Mouse (Mus musculus) hindbrain, embryonic 12.5 days (tissue): Measurements from ENCODE around the gene March11. TPM values are rescaled to one million over a fixed set of nuclear protein-coding genes. Genes with fewer than 3 reads are reported as not detected.

Source experiments
- ATAC-seq: fragments of 200-750 bp; cut with Nextera tagmentation; 2 replicates; pipeline ENCODE4 v1.8.0; 2017; ENCODE audit warnings: moderate TSS enrichment; ENCODE audit not compliant: low FRiP score
- H3K27ac ChIP-seq: fragments of 300-500 bp; sonication (generic); 2 replicates; pipeline ENCODE4 v1.5.1; 2016; ENCODE audit warnings: mild to moderate bottlenecking
- H3K27me3 ChIP-seq: fragments of 300-500 bp; sonication (generic); 2 replicates; pipeline ENCODE4 v1.6.1; 2016; ENCODE audit warnings: mild to moderate bottlenecking
- H3K36me3 ChIP-seq: fragments of 300-500 bp; sonication (generic); 2 replicates; pipeline ENCODE4 v1.6.1; 2016; ENCODE audit warnings: mild to moderate bottlenecking
- H3K4me1 ChIP-seq: fragments of 300-500 bp; sonication (generic); 2 replicates; pipeline ENCODE4 v1.6.1; 2016
- H3K4me2 ChIP-seq: fragments of 300-500 bp; sonication (generic); replicated peaks from 2 replicates; pipeline ENCODE4 v1.6.1; 2016; ENCODE audit warnings: mild to moderate bottlenecking
- H3K4me3 ChIP-seq: fragments of 300-500 bp; sonication (generic); 2 replicates; pipeline ENCODE4 v1.5.1; 2016; ENCODE audit warnings: mild to moderate bottlenecking
- H3K9ac ChIP-seq: fragments of 300-500 bp; sonication (generic); 2 replicates; pipeline ENCODE4 v1.6.1; 2016; ENCODE audit warnings: mild to moderate bottlenecking, moderate library complexity
- H3K9me3 ChIP-seq: fragments of 300-500 bp; sonication (generic); replicated peaks from 2 replicates; pipeline ENCODE4 v1.6.1; 2016; ENCODE audit warnings: mild to moderate bottlenecking
- WGBS: fragments of 180-500 bp; shearing (Covaris S2); methylation state at CpG from one replicate; pipeline ENCODE4 v1.1.7; 2016; 5-methylcytosine and 5-hydroxymethylcytosine counted together
- polyA plus RNA-seq: library from polyadenylated mRNA; unstranded; fragments of >200 nt; fragmentation: Nextera tagmentation; extraction: Ambion mirVana; gene quantifications from 2 replicates; pipeline ENCODE4 v1.2.1, GENCODE M21; 2016

Gene March11
- polyA plus RNA-seq, 1 experiment from 2014 or later: 3.3 TPM

DNA sequence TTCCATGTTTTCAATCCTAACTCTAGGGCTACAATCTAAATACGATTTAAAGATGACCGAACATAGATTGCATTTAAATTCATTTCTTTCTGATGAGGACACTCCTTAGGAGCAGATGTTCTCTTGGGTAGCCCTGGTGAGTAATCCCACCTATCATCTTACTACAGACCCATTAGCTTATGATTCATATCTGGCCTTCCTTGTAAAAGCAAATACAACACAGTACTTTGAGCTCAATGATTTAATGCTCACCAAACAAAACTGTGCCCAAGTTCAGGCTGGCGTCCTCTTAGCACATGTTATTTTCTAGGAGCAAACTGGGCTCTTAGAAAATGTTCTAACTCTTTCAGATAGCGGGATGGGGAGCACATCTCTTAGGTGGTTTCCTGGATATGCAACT, 70.0 kb downstream of the March11 start:
- Histone ChIP-seq H3K36me3 (no peaks in the 10 kb centered on the region), H3K27ac (no peak overlapping the region), H3K9me3 (no peaks in the 10 kb centered on the region), H3K27me3 (no peaks in the 10 kb centered on the region), H3K4me2 (no peak overlapping the region), H3K4me3 (no peak overlapping the region), H3K4me1 (no peaks in the 10 kb centered on the region), H3K9ac (no peak overlapping the region)
- WGBS: 88% methylated on average over 4 of the region's 4 CpGs
- ATAC-seq: no peak

DNA sequence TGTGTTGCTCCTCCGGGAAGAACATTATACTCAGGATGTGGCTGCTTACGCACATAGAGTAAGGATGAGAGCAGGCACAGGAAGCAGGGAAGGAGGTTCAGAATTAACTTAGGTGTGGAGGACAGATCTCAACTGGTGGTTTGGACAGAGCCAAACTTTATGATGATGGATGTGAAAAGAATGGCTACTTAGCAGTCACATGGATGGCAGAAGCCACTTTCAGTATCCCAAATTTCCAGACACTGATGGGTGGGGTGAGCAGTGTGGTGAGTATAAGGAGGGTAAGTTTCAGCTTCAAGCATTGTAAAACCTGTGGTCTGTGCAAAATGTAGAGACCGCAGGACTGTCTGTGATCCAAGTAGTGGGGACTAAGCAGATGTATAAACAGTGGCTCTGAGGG, 71.0 kb downstream of the March11 start:
- no peak for ATAC-seq
- Histone ChIP-seq H3K27ac (no peak overlapping the region), H3K4me2 (no peak overlapping the region), H3K4me1 (no peaks in the 10 kb centered on the region), H3K4me3 (no peak overlapping the region), H3K36me3 (no peaks in the 10 kb centered on the region), H3K9me3 (no peaks in the 10 kb centered on the region), H3K9ac (no peak overlapping the region), H3K27me3 (no peaks in the 10 kb centered on the region)
- WGBS: 91% methylated on average over 3 of the region's 3 CpGs

DNA sequence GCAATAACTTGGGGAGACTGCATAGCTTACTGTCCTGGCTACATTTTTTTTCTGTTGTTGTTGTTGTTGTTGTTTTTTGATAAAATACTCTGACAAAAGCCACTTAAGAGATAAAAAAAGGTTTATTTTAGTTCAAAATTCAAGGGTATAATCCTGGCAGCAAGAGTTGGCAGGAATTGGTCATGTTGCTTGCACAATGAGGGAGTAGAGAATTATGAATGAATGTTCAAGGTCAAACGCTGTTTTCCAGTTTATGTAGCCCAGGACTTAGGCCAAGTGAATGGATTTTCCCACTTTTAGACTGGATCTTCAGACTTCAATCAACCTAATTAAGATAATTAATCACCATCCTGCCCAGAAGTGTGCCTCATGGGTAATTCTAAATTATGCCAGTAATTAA, 72.0 kb downstream of the March11 start:
- H3K4me2 ChIP-seq: no peak overlapping the region
- H3K27me3 ChIP-seq: no peaks in the 10 kb centered on the region
- H3K4me3 ChIP-seq: no peak overlapping the region
- H3K4me1 ChIP-seq: no peaks in the 10 kb centered on the region
- H3K9me3 ChIP-seq: no peaks in the 10 kb centered on the region
- no peak overlapping the region for H3K27ac ChIP-seq
- WGBS: 87% methylated on average over 1 of the region's 1 CpGs
- H3K9ac ChIP-seq: no peak overlapping the region
- no peak for ATAC-seq
- H3K36me3 ChIP-seq: no peaks in the 10 kb centered on the region

GRCm38 (mm10) chr15:26390001-26390400, 81.2 kb downstream of the March11 start:
- Histone ChIP-seq H3K27me3 (no peaks in the 10 kb centered on the region), H3K36me3 (no peaks in the 10 kb centered on the region), H3K4me2 (no peak overlapping the region), H3K27ac (no peak overlapping the region), H3K4me3 (no peak overlapping the region), H3K4me1 (no peaks in the 10 kb centered on the region), H3K9ac (no peak overlapping the region), H3K9me3 (no peaks in the 10 kb centered on the region)
- 90% methylated on average over 9 of the region's 9 CpGs for WGBS
- no peak for ATAC-seq

DNA sequence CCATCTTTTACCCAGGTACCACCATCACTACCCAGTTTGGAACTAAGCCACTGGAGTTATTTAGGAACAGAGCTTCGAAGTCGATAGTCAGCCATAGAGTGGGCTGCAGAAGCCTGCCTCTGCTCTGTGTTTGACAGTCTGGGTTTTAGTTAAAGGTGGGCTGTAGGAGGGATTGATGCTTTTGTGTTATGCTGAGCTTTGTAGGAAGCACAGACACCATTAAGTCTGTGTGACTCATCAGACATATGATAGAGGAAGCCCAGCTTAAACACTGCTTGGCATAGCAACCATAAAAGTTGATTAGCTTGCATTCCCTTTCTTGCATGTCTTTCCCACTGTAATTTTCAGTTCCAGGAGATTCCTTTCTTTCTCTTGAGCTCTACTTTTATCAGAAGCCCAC, 87.7 kb downstream of the March11 start:
- ATAC-seq: no peak
- Histone ChIP-seq H3K9me3 (no peaks in the 10 kb centered on the region), H3K4me2 (no peak overlapping the region), H3K9ac (no peak overlapping the region), H3K4me3 (no peak overlapping the region), H3K36me3 (no peaks in the 10 kb centered on the region), H3K27ac (no peak overlapping the region), H3K4me1 (no peaks in the 10 kb centered on the region), H3K27me3 (no peaks in the 10 kb centered on the region)
- WGBS: 91% methylated on average over 2 of the region's 2 CpGs

DNA sequence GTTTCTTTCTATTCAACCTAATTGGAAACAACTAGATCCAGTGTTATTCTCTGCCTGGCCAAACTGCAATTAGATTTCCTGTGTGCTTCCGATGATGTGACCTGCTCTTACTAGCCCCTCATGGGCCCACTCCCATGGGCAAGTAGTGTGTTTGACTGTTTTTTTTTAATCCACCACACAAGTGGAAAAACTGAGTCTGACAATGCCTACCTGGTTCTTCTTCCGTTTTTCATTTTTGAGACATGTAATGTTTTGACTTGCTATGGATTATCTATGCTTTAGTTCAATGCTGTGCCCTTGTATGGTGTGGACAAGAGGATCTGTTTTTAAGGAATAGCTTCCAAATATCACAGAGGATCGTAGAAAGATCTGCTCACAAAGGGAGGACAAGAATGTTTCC, 116.4 kb downstream of the March11 start:
- WGBS: 83% methylated on average over 3 of the region's 3 CpGs
- ATAC-seq: no peak

GRCm38 (mm10) chr15:26426231-26426630, 117.4 kb downstream of the March11 start:
- no peak overlapping the region for H3K4me3 ChIP-seq
- no peaks in the 10 kb centered on the region for H3K4me1 ChIP-seq
- no peak overlapping the region for H3K4me2 ChIP-seq
- H3K36me3 ChIP-seq: no peaks in the 10 kb centered on the region
- H3K27ac ChIP-seq: no peak overlapping the region
- no peak for ATAC-seq
- no peaks in the 10 kb centered on the region for H3K27me3 ChIP-seq
- H3K9ac ChIP-seq: no peak overlapping the region
- H3K9me3 ChIP-seq: no peaks in the 10 kb centered on the region

More for the DNA sequence above, 116.4 kb downstream of the March11 start:
- Histone ChIP-seq H3K27me3 (no peaks in the 10 kb centered on the region), H3K36me3 (no peaks in the 10 kb centered on the region), H3K4me1 (no peaks in the 10 kb centered on the region), H3K4me2 (no peak overlapping the region), H3K27ac (no peak overlapping the region), H3K4me3 (no peak overlapping the region), H3K9me3 (no peaks in the 10 kb centered on the region), H3K9ac (no peak overlapping the region)

- H3K9me3 ChIP-seq: no peaks in the 10 kb centered on the region
- no peaks in the 10 kb centered on the region for H3K27me3 ChIP-seq
- no peaks in the 10 kb centered on the region for H3K4me1 ChIP-seq
- no peak overlapping the region for H3K4me2 ChIP-seq
- no peak overlapping the region for H3K9ac ChIP-seq
- no peak for ATAC-seq
- H3K4me3 ChIP-seq: no peak overlapping the region
- no peak overlapping the region for H3K27ac ChIP-seq
- H3K36me3 ChIP-seq: no peaks in the 10 kb centered on the region
- WGBS: 83% methylated on average over 2 of the region's 2 CpGs
Measured at GRCm38 (mm10) chr15:26430565-26430964, 121.7 kb downstream of the March11 start.

DNA sequence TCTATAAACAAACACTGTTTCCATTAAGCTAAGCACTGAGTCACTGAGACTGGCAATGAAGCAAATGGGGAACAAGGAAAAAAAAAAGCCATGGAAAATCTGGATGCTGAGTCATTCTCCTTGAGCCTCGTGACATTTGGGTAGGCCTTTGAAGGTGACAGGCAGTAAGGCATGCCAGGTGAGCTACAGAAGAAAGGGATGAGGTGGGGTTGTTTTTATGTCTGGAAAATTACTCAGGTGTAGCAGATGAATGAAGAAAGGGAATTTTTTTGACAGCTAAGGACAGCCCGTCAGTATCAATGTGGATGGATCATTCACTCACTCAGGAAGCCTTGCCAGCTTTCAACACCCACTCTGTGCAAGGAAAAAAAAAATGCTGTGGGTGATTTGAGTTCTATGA, 123.8 kb downstream of the March11 start:
- 79% methylated on average over 2 of the region's 2 CpGs for WGBS

DNA sequence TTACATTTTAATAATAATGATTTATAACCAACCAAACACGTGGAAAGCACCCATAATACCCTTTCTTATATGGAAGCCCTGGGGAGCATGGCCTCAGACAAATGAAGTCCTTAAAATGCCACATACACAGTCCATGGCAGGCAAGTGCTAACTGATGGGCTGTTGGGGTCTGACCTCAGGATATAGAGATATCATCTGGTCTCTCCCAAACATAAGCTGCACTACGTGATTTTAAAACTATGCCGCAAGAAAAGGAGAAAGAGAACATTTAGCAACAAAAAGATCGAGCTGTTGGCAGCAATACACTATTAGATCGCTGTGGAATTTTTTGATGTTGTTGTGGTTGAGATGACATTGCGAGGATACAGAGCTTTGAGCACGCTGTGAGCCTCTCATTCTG, 126.9 kb downstream of the March11 start:
- no peaks in the 10 kb centered on the region for H3K9me3 ChIP-seq
- no peaks in the 10 kb centered on the region for H3K4me1 ChIP-seq
- no peak overlapping the region for H3K9ac ChIP-seq
- H3K27me3 ChIP-seq: no peaks in the 10 kb centered on the region
- ATAC-seq: no peak
- H3K4me2 ChIP-seq: no peak overlapping the region
- no peak overlapping the region for H3K27ac ChIP-seq
- no peaks in the 10 kb centered on the region for H3K36me3 ChIP-seq
- no peak overlapping the region for H3K4me3 ChIP-seq
- WGBS: 90% methylated on average over 7 of the region's 7 CpGs

More for the DNA sequence above, 123.8 kb downstream of the March11 start:
- no peaks in the 10 kb centered on the region for H3K9me3 ChIP-seq
- ATAC-seq: no peak
- no peak overlapping the region for H3K4me2 ChIP-seq
- H3K36me3 ChIP-seq: no peaks in the 10 kb centered on the region
- H3K27ac ChIP-seq: no peak overlapping the region
- H3K9ac ChIP-seq: no peak overlapping the region
- no peak overlapping the region for H3K4me3 ChIP-seq
- H3K27me3 ChIP-seq: no peaks in the 10 kb centered on the region
- H3K4me1 ChIP-seq: no peaks in the 10 kb centered on the region

- Histone ChIP-seq H3K9ac (no peak overlapping the region), H3K36me3 (no peaks in the 10 kb centered on the region), H3K4me1 (no peaks in the 10 kb centered on the region), H3K27ac (no peak overlapping the region), H3K27me3 (no peaks in the 10 kb centered on the region), H3K4me3 (no peak overlapping the region), H3K4me2 (no peak overlapping the region), H3K9me3 (no peaks in the 10 kb centered on the region)
- ATAC-seq: no peak
- 61% methylated on average over 2 of the region's 2 CpGs for WGBS
Measured at GRCm38 (mm10) chr15:26437113-26437512, 128.3 kb downstream of the March11 start.
